Mouse (Mus musculus) heart, embryonic 10.5 days (tissue): ENCODE results near the gene Avpi1. TPM values are rescaled to one million over a fixed set of nuclear protein-coding genes. Genes with fewer than 3 reads are reported as not detected.

Experiments
- DNase-seq: peaks from one replicate; pipeline ENCODE4 v3.0.0-alpha.2; 2017; ENCODE audit warnings: low spot score
- H3K27ac ChIP-seq: fragments of 300-500 bp; sonication (generic); 2 replicates; pipeline ENCODE4 v1.5.1; 2016; ENCODE audit warnings: mild to moderate bottlenecking
- H3K27me3 ChIP-seq: fragments of 300-500 bp; sonication (generic); 2 replicates; pipeline ENCODE4 v1.6.1; 2016; ENCODE audit warnings: mild to moderate bottlenecking; ENCODE audit not compliant: poor library complexity, insufficient read depth, severe bottlenecking
- H3K36me3 ChIP-seq: fragments of 300-500 bp; sonication (generic); 2 replicates; pipeline ENCODE4 v1.6.1; 2016; ENCODE audit warnings: mild to moderate bottlenecking, moderate library complexity
- H3K4me1 ChIP-seq: fragments of 300-500 bp; sonication (generic); 2 replicates; pipeline ENCODE4 v1.6.1; 2016; ENCODE audit warnings: mild to moderate bottlenecking
- H3K4me3 ChIP-seq: fragments of 300-500 bp; sonication (generic); 2 replicates; pipeline ENCODE4 v1.5.1; 2016; ENCODE audit warnings: mild to moderate bottlenecking, moderate library complexity
- H3K9me3 ChIP-seq: fragments of 300-500 bp; sonication (generic); 2 replicates; pipeline ENCODE4 v1.6.1; 2016; ENCODE audit warnings: mild to moderate bottlenecking, moderate library complexity
- WGBS: fragments of 180-500 bp; shearing (Covaris S2); methylation state at CpG from one replicate; pipeline ENCODE4 v1.1.7; 2016; 5-methylcytosine and 5-hydroxymethylcytosine counted together
- polyA plus RNA-seq: library from polyadenylated mRNA; unstranded; fragments of >200 nt; fragmentation: Nextera tagmentation; extraction: Ambion mirVana; gene quantifications from 2 replicates; pipeline ENCODE4 v1.2.1, GENCODE M21; 2016

Gene Avpi1
- polyA plus RNA-seq, 1 experiment from 2014 or later = 29.0 TPM

DNA sequence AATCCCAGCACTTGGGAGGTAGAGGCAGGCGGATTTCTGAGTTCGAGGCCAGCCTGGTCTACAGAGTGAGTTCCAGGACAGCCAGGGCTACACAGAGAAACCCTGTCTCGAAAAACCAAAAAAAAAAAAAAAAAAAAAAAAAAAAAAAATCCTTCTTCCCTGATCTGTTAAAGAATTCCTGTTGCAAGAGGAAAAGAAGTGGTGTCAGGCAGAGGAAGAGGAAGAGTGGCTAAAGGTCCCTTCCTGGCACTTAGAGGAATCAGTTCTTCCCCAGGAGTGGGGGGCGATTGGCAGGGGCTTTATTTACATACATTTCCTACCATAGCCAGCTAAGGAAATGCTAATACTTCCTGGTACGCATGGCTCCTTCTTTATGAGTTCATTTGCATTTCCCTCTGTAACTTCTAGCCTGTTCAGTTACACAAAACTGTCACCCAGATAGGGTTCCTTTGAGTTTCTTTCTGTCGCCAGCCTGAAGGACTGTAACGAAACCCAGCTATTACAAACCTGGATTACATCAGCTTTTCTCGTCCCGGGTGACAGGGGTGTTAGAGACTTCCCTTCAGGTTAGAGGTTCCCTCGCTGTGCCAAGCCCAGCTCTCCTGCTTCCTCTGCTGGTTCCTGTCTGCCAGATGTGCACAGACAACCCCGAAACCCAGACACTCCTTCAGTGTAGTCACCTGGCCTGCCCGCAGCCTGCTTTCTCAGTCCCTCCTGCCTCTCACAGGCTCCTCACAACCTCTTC, 28.8 kb upstream of the Avpi1 start:
- peak overlapping the region; percentile 52; the same call in 1 of the 2 replicates for H3K27ac ChIP-seq
- 41% methylated on average over 11 of the region's 12 CpGs for WGBS
- H3K27me3 ChIP-seq = no peaks in the 10 kb centered on the region

DNA sequence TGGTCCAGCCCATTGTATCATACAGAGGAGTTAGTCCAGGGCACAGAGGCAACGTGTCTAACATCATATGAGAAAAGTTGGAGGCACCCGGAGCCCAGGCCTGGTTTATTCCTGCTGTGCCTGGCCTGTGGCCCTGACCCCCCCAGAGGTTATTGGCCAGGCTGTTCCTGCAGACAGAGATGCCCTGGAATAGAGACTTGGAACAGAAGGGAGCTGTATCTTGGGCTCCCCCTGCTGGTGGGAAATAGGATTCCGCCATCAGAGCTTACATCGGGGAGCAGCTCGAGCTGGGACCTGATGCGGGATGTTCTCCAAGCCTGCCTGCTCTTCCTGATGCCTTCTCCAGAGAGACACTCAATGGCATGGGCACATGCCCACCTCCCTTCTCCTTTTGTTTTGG, 23.1 kb upstream of the Avpi1 start:
- peaks cover 48% of the 10 kb centered on the region for H3K4me1 ChIP-seq
- H3K4me3 ChIP-seq = no peak overlapping the region
- whole genome bisulfite sequencing = 8% methylated on average over 6 of the region's 6 CpGs
- peak; percentile 89 for DNase-seq
- H3K9me3 ChIP-seq = no peaks in the 10 kb centered on the region
- no peaks in the 10 kb centered on the region for H3K27me3 ChIP-seq
- no peak overlapping the region for H3K27ac ChIP-seq
- peaks cover 3% of the 10 kb centered on the region; the same call in 1 of the 2 replicates for H3K36me3 ChIP-seq

More for the DNA sequence above, 28.8 kb upstream of the Avpi1 start:
- no peaks in the 10 kb centered on the region for H3K36me3 ChIP-seq
- no peaks in the 10 kb centered on the region for H3K9me3 ChIP-seq
- no peak for DNase-seq
- no peak overlapping the region for H3K4me3 ChIP-seq
- peaks cover 18% of the 10 kb centered on the region for H3K4me1 ChIP-seq

DNA sequence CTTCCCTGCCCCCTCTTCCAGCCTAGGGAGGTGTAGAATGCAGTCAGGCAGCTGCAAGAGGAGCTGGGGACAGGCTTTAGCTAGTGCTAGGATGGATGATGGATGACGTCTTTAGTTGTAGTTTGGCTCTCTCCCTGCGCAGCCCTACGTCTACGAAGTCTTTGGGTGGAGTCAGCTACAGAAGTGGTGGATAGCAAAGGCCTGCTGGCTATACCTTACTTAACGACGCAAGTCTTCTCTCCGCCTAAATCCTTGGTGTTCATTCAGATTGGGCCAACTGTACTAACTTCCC, 19.7 kb upstream of the Avpi1 start:
- Histone ChIP-seq H3K9me3 (no peaks in the 10 kb centered on the region), H3K27ac (peak overlapping the region; percentile 93), H3K4me1 (peaks cover 49% of the 10 kb centered on the region), H3K36me3 (peaks cover 3% of the 10 kb centered on the region; the same call in 1 of the 2 replicates), H3K4me3 (peak overlapping the region; percentile 80), H3K27me3 (peaks cover 4% of the 10 kb centered on the region; the same call in 1 of the 2 replicates)
- 9% methylated on average over 7 of the region's 7 CpGs for WGBS
- DNase-seq = no peak

DNA sequence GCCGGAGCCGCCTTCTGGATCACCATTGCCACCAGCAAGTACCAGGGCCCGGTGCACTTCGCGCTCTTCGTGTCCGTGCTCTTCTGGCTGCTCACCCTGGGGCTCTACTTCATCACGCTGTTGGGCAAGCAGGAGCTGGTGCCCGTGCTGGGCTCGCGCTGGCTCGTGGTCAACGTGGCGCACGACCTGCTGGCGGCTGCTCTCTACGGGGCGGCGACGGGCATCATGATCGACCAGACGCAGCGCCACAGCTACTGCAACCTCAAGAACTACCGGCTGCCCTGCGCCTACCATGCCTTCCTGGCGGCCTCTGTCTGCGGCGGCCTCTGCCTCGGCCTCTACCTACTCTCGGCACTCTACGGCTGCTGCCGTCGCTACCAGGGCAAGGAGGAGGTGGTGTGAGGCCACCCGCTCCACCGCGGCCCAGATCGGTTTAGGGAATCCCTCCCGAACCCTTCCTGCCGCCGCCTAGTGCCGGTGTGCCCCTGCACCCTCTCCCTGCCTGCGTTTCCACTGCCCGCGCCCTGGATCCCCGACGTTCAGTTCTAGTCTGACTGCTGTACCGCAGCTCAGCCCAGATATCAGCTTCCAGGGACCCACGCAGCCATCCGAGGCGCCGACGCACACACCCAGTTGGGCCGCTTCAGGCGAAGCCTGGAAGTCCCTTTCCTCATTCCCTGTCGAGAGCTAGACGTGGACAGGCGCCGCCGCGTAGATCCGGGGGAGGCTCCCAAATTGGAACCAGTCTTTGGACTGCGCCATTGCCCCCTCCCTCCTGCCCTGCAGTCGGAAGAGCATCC, 19.1 kb upstream of the Avpi1 start:
- H3K4me3 ChIP-seq = peak overlapping the region; percentile 80
- DNase-seq = peak; percentile 82
- H3K27ac ChIP-seq = peak overlapping the region; percentile 93
- peaks cover 3% of the 10 kb centered on the region; the same call in 1 of the 2 replicates for H3K36me3 ChIP-seq
- H3K4me1 ChIP-seq = peaks cover 46% of the 10 kb centered on the region
- peaks cover 4% of the 10 kb centered on the region; the same call in 1 of the 2 replicates for H3K27me3 ChIP-seq
- WGBS = under 1% methylated on average over 63 of the region's 63 CpGs
- no peaks in the 10 kb centered on the region for H3K9me3 ChIP-seq

DNA sequence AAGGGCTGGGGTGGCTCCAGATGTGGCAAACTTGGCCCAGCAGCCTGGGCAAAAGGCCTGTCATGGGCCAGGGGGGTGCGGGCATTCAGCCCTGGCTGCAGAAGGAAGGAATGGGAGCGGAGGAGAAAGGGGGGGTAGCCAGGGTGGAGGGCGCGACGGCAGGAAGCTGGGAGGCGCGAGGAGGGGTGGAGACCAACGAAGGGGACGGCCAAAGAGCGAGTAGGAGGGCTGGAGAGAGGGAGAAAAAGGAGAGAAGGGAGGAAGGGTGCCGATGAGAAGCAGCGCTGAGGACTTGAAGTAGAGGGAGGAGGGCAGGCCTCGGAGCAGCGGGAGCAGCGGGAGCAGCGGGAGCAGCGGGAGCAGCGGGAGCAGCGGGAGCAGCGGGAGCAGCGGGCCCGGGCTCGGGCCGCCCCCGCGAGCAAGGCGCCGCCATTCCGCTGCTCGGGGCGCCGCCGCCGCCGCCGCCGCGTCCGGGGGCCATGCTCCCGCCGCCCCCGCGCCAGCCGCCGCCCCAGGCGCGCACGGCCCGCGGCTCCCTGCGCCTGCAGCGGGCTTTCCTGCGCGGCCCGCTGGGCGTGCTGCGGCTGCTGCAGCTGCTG, 18.4 kb upstream of the Avpi1 start, which contains the start of gene Marveld1:
TSS of gene Marveld1 (plus strand) at position 231 of the 599 bp plus-strand sequence.
- Histone ChIP-seq H3K27me3 (peaks cover 4% of the 10 kb centered on the region; the same call in 1 of the 2 replicates), H3K4me1 (peaks cover 46% of the 10 kb centered on the region), H3K36me3 (peaks cover 3% of the 10 kb centered on the region; the same call in 1 of the 2 replicates), H3K4me3 (peak within 1 kb of the TSS; percentile 80), H3K27ac (peak within 1 kb of the TSS; percentile 93), H3K9me3 (no peaks in the 10 kb centered on the region)
- peak; percentile 84 for DNase-seq
- WGBS = 0% methylated on average over 31 of the region's 57 CpGs

DNA sequence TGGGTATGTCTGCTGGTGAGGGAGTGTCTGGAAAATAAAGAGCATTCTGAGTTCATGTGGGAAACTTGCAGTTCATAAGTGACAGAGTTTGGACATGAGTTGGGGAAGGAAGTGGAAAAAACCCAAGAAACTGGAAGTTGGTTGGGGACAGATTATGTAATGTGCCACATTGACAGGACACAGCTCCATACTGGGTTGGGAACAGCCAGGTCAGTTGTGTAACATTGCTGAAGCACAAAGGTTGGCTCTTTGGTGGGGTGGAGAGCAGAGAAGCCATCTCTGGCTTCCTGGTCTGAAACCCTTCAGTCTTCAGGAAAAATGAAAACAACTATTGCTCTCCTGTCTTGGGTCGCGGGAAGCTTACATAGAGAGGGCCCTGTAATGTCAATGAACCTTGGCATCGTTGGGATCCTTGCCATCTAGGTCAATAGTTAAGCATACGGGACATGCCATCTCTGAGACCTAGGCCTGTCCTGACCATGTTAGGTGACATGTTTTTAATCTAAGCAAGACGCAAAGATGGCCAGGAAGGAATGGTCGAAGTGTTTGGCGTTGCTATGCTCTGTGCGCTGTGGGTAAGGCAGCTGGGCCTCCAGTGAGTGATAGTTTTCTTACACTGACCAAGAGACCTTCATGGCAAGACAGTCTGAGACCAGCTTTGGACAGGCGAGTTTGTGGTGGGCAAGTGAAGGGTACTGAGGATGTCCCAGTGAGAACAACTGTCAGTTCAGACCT, 17.6 kb upstream of the Avpi1 start:
- H3K9me3 ChIP-seq = no peaks in the 10 kb centered on the region
- H3K36me3 ChIP-seq = peaks cover 3% of the 10 kb centered on the region; the same call in 1 of the 2 replicates
- H3K27me3 ChIP-seq = peaks cover 4% of the 10 kb centered on the region; the same call in 1 of the 2 replicates
- WGBS = 87% methylated on average over 9 of the region's 9 CpGs
- peak overlapping the region; percentile 93; the same call in 1 of the 2 replicates for H3K27ac ChIP-seq
- H3K4me3 ChIP-seq = peak overlapping the region; percentile 80
- peaks cover 38% of the 10 kb centered on the region for H3K4me1 ChIP-seq
- DNase-seq = no peak

DNA sequence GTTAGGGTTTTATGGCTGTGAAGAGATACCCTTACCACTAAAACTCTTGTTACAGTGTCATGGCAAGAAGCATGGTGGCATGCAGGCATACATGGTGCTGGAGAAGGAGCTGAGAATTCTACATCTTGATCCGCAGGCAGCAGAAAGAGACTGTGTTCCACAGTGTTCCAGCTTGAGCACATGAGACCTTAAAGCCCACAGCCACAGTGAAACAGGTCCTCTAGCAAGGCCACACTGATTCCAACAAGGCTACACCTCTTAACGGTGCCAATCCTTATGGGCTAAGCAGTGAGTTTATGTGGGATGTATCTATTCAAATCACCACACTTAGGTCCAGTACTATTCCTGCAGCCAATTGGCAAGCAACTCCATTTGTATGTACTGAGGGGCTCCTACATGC, 16.9 kb upstream of the Avpi1 start:
- H3K9me3 ChIP-seq = no peaks in the 10 kb centered on the region
- H3K4me1 ChIP-seq = peaks cover 31% of the 10 kb centered on the region
- no peak for DNase-seq
- no peak overlapping the region for H3K4me3 ChIP-seq
- WGBS = 87% methylated on average over 2 of the region's 2 CpGs
- H3K36me3 ChIP-seq = peaks cover 3% of the 10 kb centered on the region; the same call in 1 of the 2 replicates
- no peak overlapping the region for H3K27ac ChIP-seq
- H3K27me3 ChIP-seq = peaks cover 4% of the 10 kb centered on the region; the same call in 1 of the 2 replicates

DNA sequence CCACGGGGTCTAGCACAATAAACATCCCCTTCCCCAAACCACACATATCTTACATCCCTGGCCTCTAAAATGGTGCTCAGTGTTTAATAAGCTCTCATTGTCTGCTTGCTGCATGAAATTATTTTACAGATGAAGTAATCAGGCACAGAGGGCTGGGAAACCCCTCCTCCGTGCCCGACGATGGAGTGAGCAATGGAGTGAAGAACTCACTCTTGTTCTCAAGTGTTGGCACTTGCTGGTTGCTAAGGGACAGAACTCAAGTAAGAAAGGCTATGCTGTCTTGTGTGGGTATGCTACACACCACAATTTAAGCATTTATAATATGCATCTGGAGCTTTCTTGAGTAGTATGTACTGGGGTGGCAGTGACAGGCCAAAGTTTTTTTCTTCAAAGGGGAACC, 16.4 kb upstream of the Avpi1 start:
- Histone ChIP-seq H3K9me3 (no peaks in the 10 kb centered on the region), H3K4me3 (no peak overlapping the region), H3K27ac (no peak overlapping the region), H3K4me1 (peaks cover 28% of the 10 kb centered on the region), H3K27me3 (peaks cover 4% of the 10 kb centered on the region; the same call in 1 of the 2 replicates), H3K36me3 (no peaks in the 10 kb centered on the region)
- WGBS = 59% methylated on average over 4 of the region's 4 CpGs
- DNase-seq = no peak

DNA sequence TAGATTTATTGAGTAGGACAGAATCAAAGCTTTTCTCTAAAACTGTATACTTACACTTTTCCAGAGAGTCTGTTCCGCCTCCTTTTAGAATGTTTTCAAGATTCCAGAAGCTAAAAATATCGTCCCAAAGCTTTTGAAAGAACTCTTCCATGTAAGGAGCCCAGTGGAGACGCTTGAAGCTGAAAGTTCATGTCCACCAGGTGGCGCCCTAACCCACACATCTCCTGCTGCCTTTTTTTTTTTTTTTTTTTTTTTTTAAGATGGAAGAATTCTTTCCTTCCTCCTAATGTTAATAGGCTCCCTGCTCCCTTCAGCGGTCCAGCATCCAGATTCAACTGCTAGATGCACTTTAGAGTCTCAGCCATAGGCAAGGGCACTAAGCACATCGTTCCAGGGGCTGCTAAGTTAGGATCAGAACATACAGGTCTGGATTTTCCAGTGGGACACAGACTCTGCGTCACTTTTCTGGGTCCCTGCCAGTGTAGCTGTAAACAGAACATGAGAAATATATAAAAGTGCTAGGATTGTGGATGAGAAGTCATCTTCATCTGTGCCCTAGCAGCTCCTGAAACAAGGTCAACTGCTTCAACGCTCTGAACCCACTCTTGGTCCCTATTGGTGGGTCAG, 15.8 kb upstream of the Avpi1 start:
- Histone ChIP-seq H3K9me3 (no peaks in the 10 kb centered on the region), H3K4me3 (no peak overlapping the region), H3K4me1 (peaks cover 25% of the 10 kb centered on the region), H3K27me3 (peaks cover 4% of the 10 kb centered on the region; the same call in 1 of the 2 replicates), H3K36me3 (no peaks in the 10 kb centered on the region), H3K27ac (no peak overlapping the region)
- peak; percentile 87 for DNase-seq
- WGBS = 28% methylated on average over 8 of the region's 8 CpGs

DNA sequence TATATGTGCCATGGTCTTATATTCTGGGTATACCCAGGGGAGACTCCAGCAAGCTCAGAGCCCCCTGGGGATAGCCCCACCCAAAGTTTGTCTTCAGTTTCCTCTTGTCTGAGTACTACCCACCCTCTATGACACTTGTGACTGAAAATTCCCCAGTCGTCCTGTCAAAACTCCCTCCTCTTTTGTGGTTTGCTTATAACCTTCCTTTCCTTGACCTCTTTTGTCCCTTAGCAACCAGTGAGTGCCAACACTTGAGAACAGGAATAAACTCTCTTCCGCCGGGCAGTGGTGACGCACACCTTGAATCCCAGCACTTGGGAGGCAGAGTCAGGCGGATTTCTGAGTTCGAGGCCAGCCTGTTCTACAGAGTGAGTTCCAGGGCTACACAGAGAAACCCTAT, 15.2 kb upstream of the Avpi1 start:
- no peaks in the 10 kb centered on the region for H3K36me3 ChIP-seq
- H3K27me3 ChIP-seq = peaks cover 4% of the 10 kb centered on the region; the same call in 1 of the 2 replicates
- H3K4me3 ChIP-seq = no peak overlapping the region
- DNase-seq = no peak
- no peak overlapping the region for H3K27ac ChIP-seq
- 42% methylated on average over 6 of the region's 6 CpGs for WGBS
- H3K4me1 ChIP-seq = peaks cover 19% of the 10 kb centered on the region
- H3K9me3 ChIP-seq = no peaks in the 10 kb centered on the region

DNA sequence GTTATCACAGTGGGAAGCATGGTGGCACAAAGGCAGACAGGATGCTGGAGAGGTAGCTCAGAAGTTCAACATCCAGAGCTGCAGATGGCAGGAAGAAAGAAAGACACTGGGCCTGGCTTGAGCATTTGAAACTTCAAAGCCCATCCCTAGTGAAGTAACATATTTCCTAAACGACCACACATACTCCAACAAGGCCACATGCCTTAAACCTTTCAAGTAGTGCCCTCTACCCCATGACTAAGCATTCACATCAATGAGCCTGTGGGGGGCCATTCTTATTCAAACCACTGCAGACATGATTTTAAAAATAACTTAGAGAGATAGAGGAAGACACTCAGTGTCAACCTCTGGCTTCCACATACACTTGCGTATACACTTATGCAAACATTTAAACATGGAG, 13.9 kb upstream of the Avpi1 start:
- Histone ChIP-seq H3K36me3 (no peaks in the 10 kb centered on the region), H3K4me3 (no peak overlapping the region), H3K27ac (no peak overlapping the region), H3K27me3 (peaks cover 4% of the 10 kb centered on the region; the same call in 1 of the 2 replicates), H3K4me1 (peaks cover 6% of the 10 kb centered on the region), H3K9me3 (no peaks in the 10 kb centered on the region)
- DNase-seq = no peak
- 85% methylated on average over 2 of the region's 2 CpGs for WGBS

DNA sequence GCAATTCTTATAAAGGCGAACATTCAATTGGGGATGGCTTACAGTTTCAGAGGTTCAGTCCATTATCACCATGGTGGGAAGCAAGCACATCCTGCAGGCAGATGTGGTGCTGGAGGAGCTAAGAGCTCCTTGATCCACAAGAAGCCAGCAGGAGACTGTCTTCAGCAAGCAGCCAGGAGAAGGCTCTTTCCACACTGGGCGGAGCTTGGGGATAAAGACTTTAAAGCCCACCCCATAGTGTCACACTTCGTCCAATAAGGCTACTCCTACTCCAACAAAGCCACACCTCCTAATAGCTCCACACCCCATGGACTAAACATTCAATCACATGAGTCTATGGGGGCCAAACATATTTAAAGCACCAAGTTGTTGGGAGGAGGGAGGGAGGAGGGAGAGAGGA, 13.1 kb upstream of the Avpi1 start:
- Histone ChIP-seq H3K9me3 (no peaks in the 10 kb centered on the region), H3K27ac (no peak overlapping the region), H3K4me3 (no peak overlapping the region), H3K36me3 (no peaks in the 10 kb centered on the region), H3K27me3 (peaks cover 4% of the 10 kb centered on the region; the same call in 1 of the 2 replicates), H3K4me1 (peaks cover 2% of the 10 kb centered on the region; the same call in 1 of the 2 replicates)
- WGBS = 62% methylated on average over 3 of the region's 3 CpGs
- DNase-seq = no peak
